Mouse (Mus musculus) thymus, adult 2 months (tissue): Measurements from ENCODE around the gene Fblim1.

Experiments
- CTCF ChIP-seq: fragments of 200-500 bp; IDR thresholded peaks from 2 replicates; pipeline ENCODE4 v1.5.1; 2012; ENCODE audit warnings: mild to moderate bottlenecking, control low read depth, low read length, moderate library complexity, borderline replicate concordance; ENCODE audit not compliant: control insufficient read depth, poor library complexity, insufficient read depth; ENCODE audit errors: extremely low read depth
- POLR2A ChIP-seq: fragments of 200-500 bp; IDR thresholded peaks from 2 replicates; pipeline ENCODE4 v1.6.1; 2012; ENCODE audit warnings: mild to moderate bottlenecking, low read length, control low read depth, moderate library complexity; ENCODE audit not compliant: control insufficient read depth, poor library complexity, insufficient read depth; ENCODE audit errors: extremely low read depth

DNA sequence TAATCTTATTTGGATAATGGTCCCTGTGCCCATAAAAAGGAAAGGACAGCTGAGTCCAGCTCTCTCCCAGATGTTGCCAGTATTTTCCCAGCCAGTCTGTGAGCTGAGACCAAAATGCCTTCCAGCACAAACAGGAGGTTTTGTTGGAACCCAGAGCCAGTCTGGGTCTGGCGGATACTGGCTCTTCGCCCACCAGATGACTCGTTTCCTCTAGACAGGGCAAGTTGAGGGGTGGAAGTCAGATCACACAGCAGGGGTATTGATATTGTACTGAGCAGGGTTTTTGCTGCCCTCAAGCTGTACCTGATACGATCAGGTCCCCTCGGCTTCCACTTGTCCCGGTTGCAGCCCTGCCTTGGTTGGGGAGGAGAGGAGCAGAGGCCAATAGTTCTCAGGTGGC lies 3.6 kb upstream of the Fblim1 start:
- TF ChIP-seq POLR2A, result no peak
- TF ChIP-seq CTCF, result no peak
